Mouse (Mus musculus): ENCODE measurements around the gene Jmjd6. TPM values are rescaled to one million over a fixed set of nuclear protein-coding genes. Genes with fewer than 3 reads are reported as not detected.

The Jmjd6 gene
- total and polyA plus RNA-seq, 3 experiments: 175 to 192 TPM; not detected in 1

DNA sequence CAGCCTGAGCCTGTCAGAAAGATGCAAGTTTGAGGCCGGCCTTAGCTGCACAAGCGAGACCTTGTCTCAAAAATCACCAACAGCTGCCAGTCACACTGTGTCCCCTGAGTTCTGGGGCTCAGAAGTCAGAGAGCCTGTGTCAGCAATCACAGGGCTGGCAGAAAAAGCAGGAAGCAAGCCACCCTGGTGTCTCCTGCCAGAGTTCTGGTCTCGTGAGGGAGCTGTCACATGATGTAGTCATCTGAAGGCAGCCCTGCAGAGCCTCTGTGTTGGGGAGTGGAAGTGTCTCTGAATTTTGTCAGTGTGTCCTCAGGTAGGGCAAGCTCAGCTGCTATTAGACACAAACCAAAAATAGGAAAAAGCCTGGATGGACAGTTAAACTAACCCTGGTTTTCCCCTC, 24.9 kb upstream of the Jmjd6 start (continued):
- TF ChIP-seq POLR2A (IDR thresholded peaks at IDR 0.05; ENCODE audit: control insufficient read depth in 1 of 2, insufficient read depth in 1 of 2, low read depth in 1 of 2, low read length in 2 of 2, poor library complexity in 1 of 2) (no peak), MEF2A (IDR thresholded peaks at IDR 0.05; ENCODE audit: extremely low read depth, insufficient replicate concordance, low read depth, low read length, poor library complexity, severe bottlenecking) (no peak), ETS1 (IDR thresholded peaks at IDR 0.05; ENCODE audit: low read depth, low read length) (peak; percentile 28; the same call in 1 of the 2 replicates), UBTF (IDR thresholded peaks at IDR 0.05; ENCODE audit: borderline replicate concordance, insufficient read depth, low read depth, low read length) (no peak), MYB (IDR thresholded peaks at IDR 0.05; ENCODE audit: low read depth, low read length) (no peak), USF2 (IDR thresholded peaks at IDR 0.05; ENCODE audit: borderline replicate concordance in 1 of 2, insufficient read depth in 1 of 2, low read depth in 1 of 2, low read length in 2 of 2) (peak in 1 of 2 experiments; percentile 86; a peak in 2 of 4 replicates), USF1 (IDR thresholded peaks at IDR 0.05; ENCODE audit: low read depth, low read length) (peak; percentile 90), CHD1 (IDR thresholded peaks at IDR 0.05; ENCODE audit: low read depth, low read length) (no peak), NRF1 (IDR thresholded peaks at IDR 0.05; ENCODE audit: insufficient read depth, low read depth, low read length, poor library complexity, severe bottlenecking) (no peak), ZMIZ1 (IDR thresholded peaks at IDR 0.05; ENCODE audit: low read depth, low read length) (no peak), TCF12 (IDR thresholded peaks at IDR 0.05; ENCODE audit: low read depth, low read length) (no peak)

DNA sequence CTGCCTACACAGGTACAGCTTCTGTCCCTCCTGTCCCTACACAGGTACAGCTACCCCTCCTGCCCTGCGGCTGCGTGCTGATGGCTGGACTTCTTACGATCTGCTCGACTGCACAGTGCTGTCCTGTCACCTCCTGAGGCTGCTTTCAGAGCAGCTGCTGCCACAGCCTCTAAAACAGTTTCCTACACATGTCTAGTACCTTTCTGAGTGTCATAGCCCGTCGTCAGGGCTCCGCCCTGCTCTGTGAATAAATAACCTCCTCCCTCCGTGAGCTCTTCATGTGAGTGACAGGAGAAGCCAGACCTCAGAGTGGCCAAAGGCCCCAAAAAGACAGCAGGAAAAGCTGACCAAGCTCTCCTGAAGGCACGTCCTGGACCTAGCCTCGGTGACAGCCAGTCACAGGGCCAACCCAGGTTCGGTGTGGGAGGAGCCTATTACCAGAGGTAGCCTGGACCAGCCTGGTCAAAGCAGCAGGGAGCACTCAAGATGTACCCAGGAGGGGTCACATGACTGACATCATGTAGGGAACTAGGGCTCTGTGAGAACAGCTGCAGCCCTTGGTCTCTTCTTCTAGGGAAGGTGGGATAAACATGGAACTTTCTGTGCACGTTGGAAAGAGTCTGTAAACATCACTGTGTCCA, 22.8 kb upstream of the Jmjd6 start:
- no peaks in the 10 kb centered on the region for H3K27me3 ChIP-seq (ENCODE audit: control insufficient read depth in 1 of 2, insufficient read depth in 2 of 2, low read length in 2 of 2)
- no peak overlapping the region for H3K9ac ChIP-seq (ENCODE audit: control insufficient read depth, low read depth, low read length, poor library complexity, severe bottlenecking)
- no peak overlapping the region for H3K4me3 ChIP-seq (ENCODE audit: control insufficient read depth in 1 of 2, insufficient read depth in 1 of 2, low read depth in 2 of 2, low read length in 2 of 2)
- no peaks in the 10 kb centered on the region for H3K36me3 ChIP-seq (ENCODE audit: control insufficient read depth in 1 of 2, insufficient read depth in 2 of 2, low read length in 2 of 2)
- TF ChIP-seq MAZ (IDR thresholded peaks at IDR 0.05; ENCODE audit: low read depth, low read length): no peak
- TF ChIP-seq E2F4 (IDR thresholded peaks at IDR 0.05; ENCODE audit: borderline replicate concordance, low read depth, low read length): no peak
- no peak for TF ChIP-seq MAFK (IDR thresholded peaks at IDR 0.05; ENCODE audit: borderline replicate concordance, low read depth, low read length)
- no peak for TF ChIP-seq USF2 (IDR thresholded peaks at IDR 0.05; ENCODE audit: borderline replicate concordance in 1 of 2, insufficient read depth in 1 of 2, low read depth in 1 of 2, low read length in 2 of 2)
- TF ChIP-seq MEF2A (IDR thresholded peaks at IDR 0.05; ENCODE audit: extremely low read depth, insufficient replicate concordance, low read depth, low read length, poor library complexity, severe bottlenecking): no peak
- TF ChIP-seq CHD1 (IDR thresholded peaks at IDR 0.05; ENCODE audit: low read depth, low read length): no peak
- TF ChIP-seq POLR2AphosphoS5 (IDR thresholded peaks at IDR 0.05; ENCODE audit: borderline replicate concordance, low read depth, low read length): no peak
- no peak for TF ChIP-seq EP300 (IDR thresholded peaks at IDR 0.05; ENCODE audit: low read depth in 1 of 2, low read length in 2 of 2)
- TF ChIP-seq HCFC1 (IDR thresholded peaks at IDR 0.05; ENCODE audit: low read depth, low read length): no peak
- TF ChIP-seq NELFE (IDR thresholded peaks at IDR 0.05; ENCODE audit: low read depth, low read length): no peak
- no peak for TF ChIP-seq RCOR1 (IDR thresholded peaks at IDR 0.05; ENCODE audit: low read depth, low read length)
- TF ChIP-seq UBTF (IDR thresholded peaks at IDR 0.05; ENCODE audit: borderline replicate concordance, insufficient read depth, low read depth, low read length): no peak
- no peak for TF ChIP-seq BHLHE40 (IDR thresholded peaks at IDR 0.05; ENCODE audit: borderline replicate concordance, low read depth, low read length)
- TF ChIP-seq POLR2A (IDR thresholded peaks at IDR 0.05; ENCODE audit: control insufficient read depth in 1 of 2, insufficient read depth in 1 of 2, low read depth in 1 of 2, low read length in 2 of 2, poor library complexity in 1 of 2): no peak
- TF ChIP-seq MYC (IDR thresholded peaks at IDR 0.05; ENCODE audit: low read depth, low read length): no peak
- TF ChIP-seq RAD21 (IDR thresholded peaks at IDR 0.05; ENCODE audit: low read depth, low read length): no peak
- no peaks in the 10 kb centered on the region for H3K4me1 ChIP-seq (ENCODE audit: control insufficient read depth in 1 of 2, insufficient read depth in 2 of 2, low read length in 2 of 2)
- no peak overlapping the region for H3K27ac ChIP-seq (ENCODE audit: control insufficient read depth, low read depth, low read length)
- H3K9me3 ChIP-seq (replicated peaks; ENCODE audit: insufficient read depth, low read length): no peaks in the 10 kb centered on the region
- no peaks in the 10 kb centered on the region for H3K79me2 ChIP-seq (ENCODE audit: control insufficient read depth, insufficient read depth, low read length, poor library complexity)
- DNase-seq (ENCODE audit: low read depth, low spot score): no peak
